Mouse (Mus musculus): Measurements from ENCODE around the gene Zfp988. TPM values are rescaled to one million over a fixed set of nuclear protein-coding genes. Genes with fewer than 3 reads are reported as not detected.
"Not testable (repeated sequence)": the region's sequence is repeated elsewhere in the genome, so short reads cannot be mapped to it uniquely, and the experiment has no call there.

The Zfp988 gene
- polyA plus RNA-seq, 1 experiment from 2014 or later, result 0.23 TPM

- H3K4me1 ChIP-seq (ENCODE audit: control insufficient read depth, insufficient read depth, low read length); H3K4me3 ChIP-seq (ENCODE audit: low read depth, low read length); H3K9me3 ChIP-seq (ENCODE audit: control insufficient read depth, low read length); H3K9ac ChIP-seq (replicated peaks; ENCODE audit: low read depth, low read length); H3K4me2 ChIP-seq (ENCODE audit: low read depth, low read length); H3K36me3 ChIP-seq (ENCODE audit: control insufficient read depth, insufficient read depth, low read length); H3K27ac ChIP-seq (ENCODE audit: low read depth, low read length); ATAC-seq (ENCODE audit: low read depth); H3K27me3 ChIP-seq (ENCODE audit: control insufficient read depth, insufficient read depth, low read length): not testable (repeated sequence)
- WGBS, result 75% methylated on average over 3 of the region's 3 CpGs
Measured at GRCm38 (mm10) chr4:147298585-147298984, 6.9 kb upstream of the Zfp988 start.

- H3K9ac ChIP-seq (replicated peaks; ENCODE audit: low read depth, low read length); H3K36me3 ChIP-seq (ENCODE audit: control insufficient read depth, insufficient read depth, low read length); H3K4me1 ChIP-seq (ENCODE audit: control insufficient read depth, insufficient read depth, low read length); H3K4me3 ChIP-seq (ENCODE audit: low read depth, low read length); H3K27me3 ChIP-seq (ENCODE audit: control insufficient read depth, insufficient read depth, low read length); H3K4me2 ChIP-seq (ENCODE audit: low read depth, low read length); ATAC-seq (ENCODE audit: low read depth); H3K27ac ChIP-seq (ENCODE audit: low read depth, low read length); H3K9me3 ChIP-seq (ENCODE audit: control insufficient read depth, low read length): not testable (repeated sequence)
Measured at GRCm38 (mm10) chr4:147302375-147302774, 3.1 kb upstream of the Zfp988 start.

- 90% methylated on average over 2 of the region's 2 CpGs for WGBS
- not testable (repeated sequence) for H3K36me3 ChIP-seq (ENCODE audit: control insufficient read depth, insufficient read depth, low read length); H3K9ac ChIP-seq (replicated peaks; ENCODE audit: low read depth, low read length); ATAC-seq (ENCODE audit: low read depth); H3K4me2 ChIP-seq (ENCODE audit: low read depth, low read length); H3K27ac ChIP-seq (ENCODE audit: low read depth, low read length); H3K4me1 ChIP-seq (ENCODE audit: control insufficient read depth, insufficient read depth, low read length); H3K27me3 ChIP-seq (ENCODE audit: control insufficient read depth, insufficient read depth, low read length); H3K4me3 ChIP-seq (ENCODE audit: low read depth, low read length)
- H3K9me3 ChIP-seq (ENCODE audit: control insufficient read depth, low read length), result peaks cover 50% of the 10 kb centered on the region
Measured at GRCm38 (mm10) chr4:147335036-147335690, 29.7 kb downstream of the Zfp988 start.

GRCm38 (mm10) chr4:147335691-147336367, 30.4 kb downstream of the Zfp988 start:
- H3K9me3 ChIP-seq (ENCODE audit: control insufficient read depth, low read length), result peaks cover 54% of the 10 kb centered on the region
- H3K27ac ChIP-seq (ENCODE audit: low read depth, low read length); H3K4me3 ChIP-seq (ENCODE audit: low read depth, low read length); H3K27me3 ChIP-seq (ENCODE audit: control insufficient read depth, insufficient read depth, low read length); H3K4me2 ChIP-seq (ENCODE audit: low read depth, low read length); H3K36me3 ChIP-seq (ENCODE audit: control insufficient read depth, insufficient read depth, low read length); H3K4me1 ChIP-seq (ENCODE audit: control insufficient read depth, insufficient read depth, low read length); H3K9ac ChIP-seq (replicated peaks; ENCODE audit: low read depth, low read length): not testable (repeated sequence)
- 46% methylated on average over 1 of the region's 1 CpGs for WGBS
- peak; percentile 28; the same call in 1 of the 2 replicates for ATAC-seq (ENCODE audit: low read depth)

GRCm38 (mm10) chr4:147336368-147337195, 31.1 kb downstream of the Zfp988 start:
- not testable (repeated sequence) for H3K27ac ChIP-seq (ENCODE audit: low read depth, low read length); H3K27me3 ChIP-seq (ENCODE audit: control insufficient read depth, insufficient read depth, low read length); H3K9ac ChIP-seq (replicated peaks; ENCODE audit: low read depth, low read length); H3K36me3 ChIP-seq (ENCODE audit: control insufficient read depth, insufficient read depth, low read length); H3K4me1 ChIP-seq (ENCODE audit: control insufficient read depth, insufficient read depth, low read length); H3K4me3 ChIP-seq (ENCODE audit: low read depth, low read length); H3K4me2 ChIP-seq (ENCODE audit: low read depth, low read length)
- 70% methylated on average over 6 of the region's 6 CpGs for WGBS
- ATAC-seq (ENCODE audit: low read depth), result peak; percentile 54; the same call in 1 of the 2 replicates
- peaks cover 55% of the 10 kb centered on the region for H3K9me3 ChIP-seq (ENCODE audit: control insufficient read depth, low read length)

- not testable (repeated sequence) for H3K27me3 ChIP-seq (ENCODE audit: control insufficient read depth, insufficient read depth, low read length); H3K4me2 ChIP-seq (ENCODE audit: low read depth, low read length); H3K27ac ChIP-seq (ENCODE audit: low read depth, low read length); H3K4me3 ChIP-seq (ENCODE audit: low read depth, low read length); ATAC-seq (ENCODE audit: low read depth); H3K4me1 ChIP-seq (ENCODE audit: control insufficient read depth, insufficient read depth, low read length); H3K9ac ChIP-seq (replicated peaks; ENCODE audit: low read depth, low read length); H3K36me3 ChIP-seq (ENCODE audit: control insufficient read depth, insufficient read depth, low read length)
- WGBS, result 83% methylated on average over 2 of the region's 2 CpGs
- peaks cover 55% of the 10 kb centered on the region for H3K9me3 ChIP-seq (ENCODE audit: control insufficient read depth, low read length)
Measured at GRCm38 (mm10) chr4:147337520-147337919, 32.0 kb downstream of the Zfp988 start.

GRCm38 (mm10) chr4:147338032-147338610, 32.6 kb downstream of the Zfp988 start:
- Histone ChIP-seq H3K4me2 (ENCODE audit: low read depth, low read length) (no peak overlapping the region), H3K36me3 (ENCODE audit: control insufficient read depth, insufficient read depth, low read length) (no peaks in the 10 kb centered on the region), H3K27me3 (ENCODE audit: control insufficient read depth, insufficient read depth, low read length) (no peaks in the 10 kb centered on the region), H3K27ac (ENCODE audit: low read depth, low read length) (no peak overlapping the region), H3K4me1 (ENCODE audit: control insufficient read depth, insufficient read depth, low read length) (no peaks in the 10 kb centered on the region), H3K9me3 (ENCODE audit: control insufficient read depth, low read length) (peaks cover 57% of the 10 kb centered on the region), H3K4me3 (ENCODE audit: low read depth, low read length) (no peak overlapping the region), H3K9ac (replicated peaks; ENCODE audit: low read depth, low read length) (no peak overlapping the region)
- 75% methylated on average over 5 of the region's 5 CpGs for WGBS
- peak; percentile 56; the same call in 1 of the 2 replicates for ATAC-seq (ENCODE audit: low read depth)

- H3K4me3 ChIP-seq (ENCODE audit: low read depth, low read length); H3K4me1 ChIP-seq (ENCODE audit: control insufficient read depth, insufficient read depth, low read length); H3K27me3 ChIP-seq (ENCODE audit: control insufficient read depth, insufficient read depth, low read length); ATAC-seq (ENCODE audit: low read depth); H3K4me2 ChIP-seq (ENCODE audit: low read depth, low read length); H3K27ac ChIP-seq (ENCODE audit: low read depth, low read length); H3K36me3 ChIP-seq (ENCODE audit: control insufficient read depth, insufficient read depth, low read length); H3K9ac ChIP-seq (replicated peaks; ENCODE audit: low read depth, low read length): not testable (repeated sequence)
- peaks cover 63% of the 10 kb centered on the region for H3K9me3 ChIP-seq (ENCODE audit: control insufficient read depth, low read length)
- 92% methylated on average over 3 of the region's 3 CpGs for WGBS
Measured at GRCm38 (mm10) chr4:147338706-147339105, 33.2 kb downstream of the Zfp988 start.

All from neural tube, embryonic 14.5 days (tissue).